Mouse (Mus musculus): ENCODE data around the gene Ppid. TPM values are rescaled to one million over a fixed set of nuclear protein-coding genes. Genes with fewer than 3 reads are reported as not detected.

The Ppid gene
- polyA plus RNA-seq, 1 experiment from 2014 or later: 201 TPM

DNA sequence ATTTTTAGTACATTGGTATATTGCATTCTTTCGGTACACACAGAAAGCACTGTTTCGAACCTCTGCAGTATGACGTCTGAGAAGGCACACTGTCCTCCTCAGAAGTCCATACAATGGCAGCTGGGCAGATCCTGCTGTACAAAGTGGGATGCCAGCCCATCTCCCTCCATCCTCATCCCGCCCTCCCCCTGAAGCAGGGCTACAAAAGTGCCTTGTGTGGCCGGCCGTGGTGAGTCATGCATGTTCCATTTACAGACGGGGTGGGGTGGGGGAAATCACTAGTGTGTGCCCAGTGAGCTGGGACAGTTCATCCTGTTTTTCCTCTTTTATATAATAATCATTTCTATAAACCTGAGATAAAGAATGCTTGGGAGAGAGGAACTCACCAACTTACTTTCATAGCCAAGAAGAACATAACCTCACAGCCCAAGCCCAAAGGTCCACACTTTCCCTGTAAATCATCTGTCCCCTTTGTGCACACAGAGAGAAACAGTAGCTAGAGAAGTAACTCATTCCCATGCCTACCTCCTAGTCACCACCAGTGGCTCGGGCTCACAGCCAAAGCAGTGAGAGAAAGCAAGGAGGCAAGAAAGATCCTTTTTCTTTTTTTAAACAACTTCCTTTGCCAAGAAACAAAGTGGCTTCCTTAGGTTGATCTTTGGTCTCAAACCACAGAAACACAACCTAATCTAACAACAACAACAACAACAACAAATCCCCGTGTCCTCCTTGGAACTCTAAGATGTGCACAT, 31.9 kb upstream of the Ppid start:
- H3K27me3 ChIP-seq (ENCODE audit: control insufficient read depth, insufficient read depth, low read length): no peaks in the 10 kb centered on the region
- no peak for ATAC-seq (replicated peaks; ENCODE audit: low FRiP score)
- H3K4me1 ChIP-seq (replicated peaks; ENCODE audit: control insufficient read depth, insufficient read depth, low read length): no peaks in the 10 kb centered on the region
- H3K27ac ChIP-seq (ENCODE audit: low read depth, low read length): no peak overlapping the region
- H3K4me3 ChIP-seq (ENCODE audit: low read depth, low read length): no peak overlapping the region
- no peaks in the 10 kb centered on the region for H3K9me3 ChIP-seq (ENCODE audit: control insufficient read depth, low read length)
- H3K36me3 ChIP-seq (ENCODE audit: control insufficient read depth, insufficient read depth, low read length): no peaks in the 10 kb centered on the region
- H3K9ac ChIP-seq (ENCODE audit: low read length): no peak overlapping the region
- WGBS: 91% methylated on average over 9 of the region's 9 CpGs
- DNase-seq (ENCODE audit: low spot score): no peak
- H3K4me2 ChIP-seq (ENCODE audit: low read depth, low read length, severe bottlenecking): no peak overlapping the region

DNA sequence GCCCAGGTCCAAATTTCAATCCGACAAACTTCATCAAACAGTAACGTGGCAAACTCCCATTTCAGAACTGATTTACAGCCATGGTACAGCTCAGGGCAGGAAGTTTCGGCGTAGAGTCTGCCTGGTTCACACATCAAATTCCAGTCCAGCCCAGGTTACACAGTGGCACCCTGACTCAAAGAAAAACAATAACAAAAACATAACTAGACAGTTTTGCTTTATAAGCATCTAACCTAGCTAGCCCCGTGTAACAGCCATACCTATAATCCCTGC, 31.4 kb upstream of the Ppid start:
- no peaks in the 10 kb centered on the region for H3K9me3 ChIP-seq (ENCODE audit: control insufficient read depth, low read length)
- 95% methylated on average over 5 of the region's 5 CpGs for WGBS
- H3K9ac ChIP-seq (ENCODE audit: low read length): no peak overlapping the region
- H3K4me2 ChIP-seq (ENCODE audit: low read depth, low read length, severe bottlenecking): no peak overlapping the region
- H3K27me3 ChIP-seq (ENCODE audit: control insufficient read depth, insufficient read depth, low read length): no peaks in the 10 kb centered on the region
- no peaks in the 10 kb centered on the region for H3K36me3 ChIP-seq (ENCODE audit: control insufficient read depth, insufficient read depth, low read length)
- H3K4me1 ChIP-seq (replicated peaks; ENCODE audit: control insufficient read depth, insufficient read depth, low read length): no peaks in the 10 kb centered on the region
- no peak for DNase-seq (ENCODE audit: low spot score)
- no peak for ATAC-seq (replicated peaks; ENCODE audit: low FRiP score)
- H3K4me3 ChIP-seq (ENCODE audit: low read depth, low read length): no peak overlapping the region
- no peak overlapping the region for H3K27ac ChIP-seq (ENCODE audit: low read depth, low read length)

DNA sequence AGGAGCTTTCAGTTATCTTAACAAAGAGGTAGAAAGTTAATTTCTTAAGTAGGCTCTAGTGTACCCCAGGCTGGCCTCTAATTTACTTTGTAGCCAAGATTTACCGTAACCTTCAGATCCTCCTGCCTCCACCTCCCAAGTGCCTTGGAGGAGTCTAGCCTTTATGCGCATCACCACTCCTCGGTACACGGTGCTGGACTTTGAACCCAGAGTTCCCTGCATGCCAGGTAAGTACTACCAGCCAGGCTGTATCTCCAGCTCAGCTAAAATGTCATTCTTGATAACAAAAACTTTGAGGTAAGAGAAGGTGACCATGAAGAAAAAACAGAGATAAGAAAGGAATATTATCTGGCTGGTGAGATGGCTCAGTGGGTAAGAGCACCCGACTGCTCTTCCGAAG, 30.6 kb upstream of the Ppid start:
- Histone ChIP-seq H3K4me2 (ENCODE audit: low read depth, low read length, severe bottlenecking) (no peak overlapping the region), H3K27me3 (ENCODE audit: control insufficient read depth, insufficient read depth, low read length) (no peaks in the 10 kb centered on the region), H3K36me3 (ENCODE audit: control insufficient read depth, insufficient read depth, low read length) (no peaks in the 10 kb centered on the region), H3K27ac (ENCODE audit: low read depth, low read length) (no peak overlapping the region), H3K9me3 (ENCODE audit: control insufficient read depth, low read length) (no peaks in the 10 kb centered on the region), H3K4me3 (ENCODE audit: low read depth, low read length) (no peak overlapping the region), H3K9ac (ENCODE audit: low read length) (no peak overlapping the region), H3K4me1 (replicated peaks; ENCODE audit: control insufficient read depth, insufficient read depth, low read length) (no peaks in the 10 kb centered on the region)
- ATAC-seq (replicated peaks; ENCODE audit: low FRiP score) (no peak), DNase-seq (ENCODE audit: low spot score) (no peak)
- WGBS: 96% methylated on average over 6 of the region's 6 CpGs

DNA sequence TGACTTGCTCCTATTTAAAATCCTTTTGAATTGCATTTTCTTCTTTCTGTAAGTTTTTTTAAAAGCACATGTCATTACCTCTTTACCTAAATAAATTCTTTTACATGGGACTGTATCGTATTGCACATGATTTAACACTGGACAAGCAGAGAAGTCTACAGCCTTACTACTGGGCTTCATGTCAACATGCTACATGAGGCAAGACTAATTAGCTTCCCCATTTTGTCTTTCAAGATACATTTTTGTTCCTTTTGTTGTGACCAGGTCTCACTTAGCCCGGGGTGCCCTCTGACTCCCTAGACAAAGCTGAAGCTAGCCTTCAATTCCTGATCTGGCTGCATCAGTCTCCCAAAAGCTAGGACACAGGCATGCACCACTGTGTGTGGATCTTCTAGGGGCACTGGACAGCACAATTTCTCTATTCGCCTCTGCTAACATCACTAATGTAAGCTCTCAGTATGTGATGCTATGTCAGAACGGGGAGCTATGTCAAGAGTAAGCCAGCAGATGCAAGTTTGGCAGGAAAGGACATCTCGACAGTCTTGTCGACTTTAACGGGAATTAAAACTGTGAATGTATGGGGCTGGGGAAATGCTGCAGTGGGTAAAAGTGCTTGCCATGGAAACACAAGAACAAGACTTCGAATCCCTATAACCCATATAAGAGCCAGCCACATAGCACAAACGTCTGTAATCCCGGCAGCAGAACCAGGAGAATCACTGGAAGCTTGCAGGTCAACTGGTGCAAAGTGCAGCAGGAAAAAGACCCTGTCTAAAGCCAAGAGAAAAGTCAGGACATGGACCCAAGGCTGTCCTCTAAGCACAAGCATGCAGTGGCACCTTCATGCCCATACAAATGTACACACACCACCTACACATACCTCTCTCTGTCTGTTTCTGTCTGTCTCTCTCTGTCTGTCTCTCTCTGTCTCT, 29.1 kb upstream of the Ppid start:
- ATAC-seq (replicated peaks; ENCODE audit: low FRiP score): no peak
- no peak for DNase-seq (ENCODE audit: low spot score)
- WGBS: 81% methylated on average over 10 of the region's 10 CpGs

DNA sequence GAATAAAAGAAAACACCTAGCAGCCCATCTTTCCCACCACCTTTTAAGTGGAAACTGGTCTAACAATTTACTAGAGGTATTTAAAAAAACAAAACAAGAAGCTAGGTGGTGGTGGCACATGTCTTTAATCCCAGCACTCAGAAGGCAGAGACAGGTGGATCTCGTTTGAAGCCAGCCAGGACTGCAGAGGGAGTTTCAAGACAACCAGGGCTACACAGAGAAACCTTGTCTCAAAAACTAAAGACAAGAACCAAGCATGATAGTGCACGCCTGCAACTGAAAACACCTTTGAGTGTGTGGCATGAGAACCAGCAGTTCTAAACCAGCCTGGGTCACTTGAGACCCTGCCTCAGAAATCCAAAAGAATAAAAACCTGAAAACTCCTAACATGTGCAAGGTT, 27.6 kb upstream of the Ppid start:
- WGBS: 79% methylated on average over 2 of the region's 2 CpGs
- Histone ChIP-seq H3K36me3 (ENCODE audit: control insufficient read depth, insufficient read depth, low read length) (no peaks in the 10 kb centered on the region), H3K4me2 (ENCODE audit: low read depth, low read length, severe bottlenecking) (no peak overlapping the region), H3K27ac (ENCODE audit: low read depth, low read length) (no peak overlapping the region), H3K9ac (ENCODE audit: low read length) (no peak overlapping the region), H3K9me3 (ENCODE audit: control insufficient read depth, low read length) (no peaks in the 10 kb centered on the region), H3K27me3 (ENCODE audit: control insufficient read depth, insufficient read depth, low read length) (no peaks in the 10 kb centered on the region), H3K4me1 (replicated peaks; ENCODE audit: control insufficient read depth, insufficient read depth, low read length) (peaks cover 3% of the 10 kb centered on the region), H3K4me3 (ENCODE audit: low read depth, low read length) (no peak overlapping the region)
- no peak for DNase-seq (ENCODE audit: low spot score)
- no peak for ATAC-seq (replicated peaks; ENCODE audit: low FRiP score)

More for the DNA sequence above, 29.1 kb upstream of the Ppid start:
- H3K4me2 ChIP-seq (ENCODE audit: low read depth, low read length, severe bottlenecking): no peak overlapping the region
- H3K4me3 ChIP-seq (ENCODE audit: low read depth, low read length): no peak overlapping the region
- no peaks in the 10 kb centered on the region for H3K9me3 ChIP-seq (ENCODE audit: control insufficient read depth, low read length)
- peaks cover 3% of the 10 kb centered on the region for H3K4me1 ChIP-seq (replicated peaks; ENCODE audit: control insufficient read depth, insufficient read depth, low read length)
- no peaks in the 10 kb centered on the region for H3K27me3 ChIP-seq (ENCODE audit: control insufficient read depth, insufficient read depth, low read length)
- H3K9ac ChIP-seq (ENCODE audit: low read length): no peak overlapping the region
- H3K27ac ChIP-seq (ENCODE audit: low read depth, low read length): no peak overlapping the region
- no peaks in the 10 kb centered on the region for H3K36me3 ChIP-seq (ENCODE audit: control insufficient read depth, insufficient read depth, low read length)

DNA sequence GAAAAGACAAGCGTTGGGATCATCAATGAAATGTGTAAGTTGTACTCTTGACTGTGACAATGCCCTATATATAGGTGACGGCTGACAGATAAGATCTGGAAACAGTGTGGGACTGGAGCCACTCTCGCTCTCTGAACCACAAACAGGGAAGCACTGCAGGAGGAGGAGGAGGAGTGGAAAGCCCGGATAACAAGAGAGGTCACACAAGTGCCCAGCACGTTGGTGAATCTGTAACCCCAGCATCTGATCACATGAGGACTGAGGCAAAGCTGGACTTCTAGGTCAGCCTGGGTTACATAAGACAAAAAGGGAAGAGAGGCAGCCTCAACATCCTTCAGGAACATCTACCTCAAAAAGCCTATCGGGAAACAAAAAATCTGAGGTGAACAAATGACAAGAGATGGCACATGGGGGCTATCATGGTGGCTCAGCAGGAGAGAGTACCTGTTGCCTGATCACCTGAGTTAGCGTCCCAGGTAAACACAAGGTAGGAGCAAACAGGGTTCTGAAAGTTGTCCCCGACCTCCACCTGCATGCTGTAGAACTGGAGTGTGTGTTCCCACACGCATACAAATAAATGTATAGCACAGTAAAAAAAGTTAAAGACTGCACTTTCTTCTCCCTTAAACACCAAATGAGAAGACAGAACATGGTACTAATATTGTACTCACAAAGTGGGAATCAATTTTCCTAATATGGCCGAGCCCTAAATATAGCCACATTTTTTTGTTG, 26.1 kb upstream of the Ppid start:
- H3K9me3 ChIP-seq (ENCODE audit: control insufficient read depth, low read length): no peaks in the 10 kb centered on the region
- H3K4me1 ChIP-seq (replicated peaks; ENCODE audit: control insufficient read depth, insufficient read depth, low read length): peaks cover 3% of the 10 kb centered on the region
- no peak overlapping the region for H3K9ac ChIP-seq (ENCODE audit: low read length)
- no peak overlapping the region for H3K27ac ChIP-seq (ENCODE audit: low read depth, low read length)
- no peak overlapping the region for H3K4me3 ChIP-seq (ENCODE audit: low read depth, low read length)
- no peaks in the 10 kb centered on the region for H3K36me3 ChIP-seq (ENCODE audit: control insufficient read depth, insufficient read depth, low read length)
- no peaks in the 10 kb centered on the region for H3K27me3 ChIP-seq (ENCODE audit: control insufficient read depth, insufficient read depth, low read length)
- H3K4me2 ChIP-seq (ENCODE audit: low read depth, low read length, severe bottlenecking): no peak overlapping the region
- 87% methylated on average over 10 of the region's 10 CpGs for WGBS
- DNase-seq (ENCODE audit: low spot score) (no peak), ATAC-seq (replicated peaks; ENCODE audit: low FRiP score) (no peak)

DNA sequence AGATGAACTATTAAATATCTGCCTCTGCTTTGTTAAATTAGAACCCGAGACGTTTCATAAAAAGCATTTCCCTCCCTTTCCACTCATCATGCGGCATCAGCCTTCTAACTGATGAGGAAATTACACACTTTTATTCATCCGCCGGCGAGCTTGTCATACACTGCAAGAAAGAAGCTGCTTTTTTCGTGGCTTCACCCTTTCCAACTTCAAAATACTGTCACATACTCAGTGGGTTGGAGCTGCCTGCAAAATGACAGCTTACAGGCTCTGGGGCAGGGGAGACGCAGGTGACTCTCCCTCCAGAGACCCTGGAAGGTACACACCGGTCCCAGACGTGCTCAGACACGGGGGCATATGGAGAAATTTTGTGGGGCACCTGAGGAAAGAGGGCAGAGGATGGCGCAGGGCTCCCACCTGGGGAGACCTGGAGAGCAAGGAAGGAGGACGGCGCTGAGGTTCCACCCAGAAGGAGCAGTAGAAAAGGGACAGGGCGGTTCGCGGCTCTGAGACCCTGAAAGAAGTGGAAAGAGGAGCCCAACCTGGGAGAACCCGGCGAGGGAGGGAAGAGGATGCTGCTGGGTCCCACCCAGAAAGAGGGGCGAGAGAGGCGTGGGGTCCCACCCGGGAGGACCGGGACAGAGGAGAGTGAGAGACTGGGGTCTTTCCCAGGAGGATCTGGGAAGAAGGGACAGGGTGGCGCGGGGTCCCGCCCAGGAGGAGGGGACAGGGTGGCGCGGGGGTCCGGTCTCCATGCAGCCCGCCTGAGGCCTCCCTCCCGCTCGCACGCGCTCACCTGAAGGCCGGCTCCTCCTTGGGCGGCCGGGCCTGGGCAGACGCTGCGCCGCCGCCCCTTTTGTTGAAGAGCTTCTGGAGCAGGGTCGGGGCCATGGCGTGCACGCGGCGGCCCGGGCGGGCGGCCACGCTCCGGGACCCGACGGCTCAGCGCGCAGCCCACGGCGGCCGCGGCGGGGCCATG, 24.1 kb upstream of the Ppid start:
- Histone ChIP-seq H3K4me3 (ENCODE audit: low read depth, low read length) (peak overlapping the region; percentile 83), H3K4me1 (replicated peaks; ENCODE audit: control insufficient read depth, insufficient read depth, low read length) (peaks cover 3% of the 10 kb centered on the region), H3K27ac (ENCODE audit: low read depth, low read length) (peak overlapping the region; percentile 25; the same call in 1 of the 2 replicates), H3K9me3 (ENCODE audit: control insufficient read depth, low read length) (no peaks in the 10 kb centered on the region), H3K36me3 (ENCODE audit: control insufficient read depth, insufficient read depth, low read length) (no peaks in the 10 kb centered on the region), H3K4me2 (ENCODE audit: low read depth, low read length, severe bottlenecking) (peak overlapping the region; percentile 81), H3K9ac (ENCODE audit: low read length) (peak overlapping the region; percentile 73), H3K27me3 (ENCODE audit: control insufficient read depth, insufficient read depth, low read length) (no peaks in the 10 kb centered on the region)
- ATAC-seq (replicated peaks; ENCODE audit: low FRiP score) (no peak; the same call in none of the 2 replicates), DNase-seq (ENCODE audit: low spot score) (peak; percentile 80)
- 4% methylated on average over 59 of the region's 60 CpGs for WGBS

Data from forebrain, embryonic 11.5 days (tissue).